Mouse (Mus musculus) retina, adult 2 months (tissue): ENCODE measurements around the gene Tcf7l2.

Experiments
- DNase-seq: peaks from one replicate; pipeline ENCODE4 v3.0.0-alpha.2; 2012; ENCODE audit warnings: low read depth, low spot score

Gene Tcf7l2

DNA sequence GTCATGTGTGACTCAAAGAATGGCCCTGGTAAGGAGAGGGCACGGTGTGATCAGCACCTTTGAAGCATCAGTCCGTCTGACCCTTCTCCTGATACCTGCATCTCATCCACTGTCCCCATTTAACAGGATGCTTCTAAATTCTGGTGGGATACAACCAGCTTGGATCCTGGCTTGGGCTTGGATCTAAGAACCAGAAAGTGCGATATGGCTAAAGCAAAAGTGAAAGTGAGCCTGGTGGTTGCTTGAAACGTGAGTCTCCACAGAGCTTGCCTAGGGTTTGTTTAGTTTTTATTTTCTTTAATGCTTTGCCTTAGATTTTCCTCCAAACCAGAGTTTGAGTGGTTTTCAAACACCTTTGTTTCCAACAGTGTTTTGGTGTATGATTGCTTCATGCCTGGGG lies 51.4 kb downstream of the Tcf7l2 start:
- DNase-seq = no peak

DNA sequence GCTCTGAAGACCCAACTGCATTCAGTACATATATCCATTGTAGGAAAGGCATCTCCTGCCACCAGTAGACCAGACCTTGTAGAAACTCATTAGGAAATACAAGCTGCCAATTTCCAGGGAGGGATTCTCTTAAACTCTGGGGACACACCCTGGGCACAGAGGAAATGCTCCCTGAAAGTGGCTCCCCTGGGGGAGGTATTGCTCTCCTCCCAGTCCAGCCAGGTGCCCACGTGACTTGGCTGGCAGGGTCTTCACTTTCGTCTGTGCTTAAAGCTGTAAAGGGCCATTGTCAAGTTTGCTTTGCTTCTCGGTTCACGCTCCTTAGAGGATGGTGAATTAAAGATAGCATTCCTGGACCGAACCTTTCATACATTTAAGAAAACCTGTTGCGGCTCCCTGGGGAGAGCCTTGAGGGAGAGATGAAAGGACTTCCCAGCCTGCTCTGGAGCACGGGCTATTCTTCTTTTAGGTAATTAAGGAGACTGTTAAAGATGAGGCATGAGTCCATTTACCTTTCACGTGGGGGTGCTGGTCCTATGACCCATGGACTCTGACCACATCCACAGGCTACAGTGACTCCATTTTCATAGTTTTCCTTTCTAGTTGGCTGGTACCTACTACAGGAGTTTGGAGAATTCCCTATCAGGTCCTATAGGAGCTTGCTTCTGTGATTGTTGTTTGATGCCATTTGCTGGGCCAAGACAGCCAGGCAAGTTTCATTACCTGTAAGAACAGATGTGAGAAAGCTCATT lies 52.8 kb downstream of the Tcf7l2 start:
- DNase-seq = no peak

DNA sequence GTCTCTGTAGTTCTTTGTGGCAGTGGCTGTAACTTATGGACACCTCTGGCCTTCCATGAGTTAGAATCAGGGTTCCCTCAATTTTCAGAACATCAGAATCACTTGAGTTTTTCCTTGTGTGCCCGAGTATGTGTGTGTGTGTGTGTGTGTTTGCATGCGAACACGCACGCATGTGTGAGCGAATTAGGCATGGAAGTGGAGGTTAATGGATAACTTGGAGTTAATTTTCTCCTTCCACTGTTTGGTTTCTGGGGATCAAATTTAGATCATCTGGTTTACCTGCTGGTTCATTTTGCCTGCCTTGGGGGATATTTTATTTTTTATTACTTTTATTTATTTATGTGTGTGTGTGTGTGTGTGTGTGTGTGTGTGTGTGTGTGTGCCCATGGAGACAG lies 53.3 kb downstream of the Tcf7l2 start:
- no peak for DNase-seq

DNA sequence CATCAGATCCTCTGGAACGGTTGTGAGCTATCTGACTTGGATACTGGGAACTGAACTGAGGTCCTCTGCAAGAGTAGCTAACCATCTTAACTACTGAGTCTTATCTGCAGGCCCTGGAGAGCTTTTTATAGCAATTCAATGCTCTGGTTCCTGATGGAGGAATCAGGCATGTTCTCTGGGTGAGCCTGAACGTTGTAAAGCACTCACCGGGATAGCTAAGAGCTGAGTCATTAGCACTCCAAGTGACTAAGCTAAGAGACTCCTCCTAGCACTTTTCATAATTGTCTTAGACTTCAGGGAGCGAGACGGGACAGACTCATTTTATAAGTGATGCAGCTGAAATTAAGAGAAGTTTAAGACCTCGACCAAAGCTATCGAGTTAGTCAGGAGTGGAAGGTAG lies 53.7 kb downstream of the Tcf7l2 start:
- no peak for DNase-seq

DNA sequence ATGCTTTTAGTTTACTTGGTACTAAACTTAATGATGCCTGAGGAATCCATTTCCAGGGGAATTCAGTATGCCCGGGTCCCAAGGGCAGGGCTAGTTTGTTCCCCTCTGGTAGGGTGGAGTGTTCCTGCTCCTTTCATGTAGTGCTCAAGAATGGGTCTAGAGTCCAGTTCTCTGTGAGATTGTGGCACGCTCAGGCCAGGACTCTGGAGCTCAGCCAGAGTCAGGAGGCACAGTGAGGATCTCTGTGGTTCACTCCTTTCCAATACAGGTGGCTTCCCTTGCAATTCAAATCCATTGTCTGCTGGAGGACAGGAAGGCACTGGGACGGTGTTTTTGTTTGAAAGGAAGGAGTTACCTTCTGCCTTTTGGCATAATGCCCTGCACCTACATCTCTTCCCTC lies 56.2 kb downstream of the Tcf7l2 start:
- DNase-seq = no peak

DNA sequence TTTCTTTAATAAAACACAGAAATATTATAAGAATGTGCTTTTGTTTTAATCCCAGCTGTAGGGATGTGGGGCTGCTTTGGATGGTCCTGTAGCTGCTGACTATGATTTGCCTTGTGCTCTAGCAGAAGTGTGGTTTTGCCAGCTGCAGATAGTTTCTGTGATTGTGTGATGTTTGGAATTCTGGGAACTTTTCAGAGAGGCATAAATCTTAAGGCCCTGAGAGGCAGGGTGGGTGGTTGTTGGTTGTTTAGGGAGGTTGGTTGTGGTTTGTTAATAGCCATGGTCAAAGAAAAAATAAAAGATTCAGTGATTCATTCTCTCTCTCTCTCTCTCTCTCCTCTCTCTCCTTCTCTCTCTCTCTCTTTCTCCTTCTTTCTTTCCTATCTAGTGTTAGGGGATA lies 57.8 kb downstream of the Tcf7l2 start:
- no peak for DNase-seq

DNA sequence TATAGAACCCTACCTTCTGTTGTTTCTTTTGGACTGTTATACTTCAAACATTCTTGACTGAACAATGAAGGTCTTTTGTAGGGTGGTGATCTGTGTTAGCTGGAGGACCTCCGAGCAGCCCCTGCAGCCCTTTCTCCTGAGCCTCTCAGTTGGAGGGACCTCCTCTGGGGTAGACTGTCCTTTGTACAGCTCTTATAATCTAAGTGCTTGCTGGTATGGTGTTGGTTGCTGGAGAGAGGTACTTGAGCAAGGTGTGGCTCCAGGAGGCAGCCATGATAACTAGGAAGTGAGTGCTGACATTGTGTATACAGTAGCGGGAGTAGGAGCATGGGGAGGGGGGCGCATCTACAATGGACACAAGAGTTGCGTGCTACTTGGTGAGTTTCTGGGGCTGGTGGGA lies 58.4 kb downstream of the Tcf7l2 start:
- no peak for DNase-seq

DNA sequence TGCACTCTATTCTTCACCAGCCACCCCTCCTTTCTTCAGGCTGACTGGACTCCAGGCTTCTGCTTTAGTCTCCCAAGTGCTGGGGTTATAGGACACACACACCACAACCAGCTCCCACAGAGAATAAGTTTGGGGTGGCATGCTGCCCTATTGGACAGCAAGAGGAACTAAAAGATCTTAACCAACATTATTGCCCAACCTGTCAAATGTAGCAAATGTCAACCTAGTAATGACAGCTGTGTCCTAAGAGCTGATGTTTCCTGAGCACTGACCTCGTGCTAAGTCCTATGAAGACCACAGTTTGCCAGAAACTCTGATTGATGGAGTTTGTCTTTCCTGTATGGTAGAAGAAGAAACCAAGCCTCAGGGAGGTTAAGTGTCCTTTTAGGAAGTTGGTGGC lies 61.5 kb downstream of the Tcf7l2 start:
- DNase-seq = no peak

DNA sequence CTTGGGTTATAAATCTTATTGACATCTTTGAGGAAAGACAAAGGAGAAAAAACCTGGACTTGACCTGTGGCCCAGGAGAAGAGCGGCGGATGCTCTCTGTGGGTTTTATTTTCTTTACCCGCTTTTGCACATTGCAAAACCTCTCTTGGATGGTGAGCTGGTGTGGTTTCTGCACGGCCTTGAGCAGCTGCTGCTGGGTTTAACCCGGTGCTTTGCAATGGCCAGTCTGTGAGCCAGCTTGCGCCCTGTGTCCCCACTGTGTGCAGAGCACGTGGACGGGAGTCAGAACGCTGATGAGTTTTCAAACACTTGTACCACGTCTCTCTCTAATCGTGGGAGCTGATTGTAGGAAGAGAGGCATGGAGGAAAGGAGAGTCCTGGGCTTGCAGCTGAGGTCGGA lies 62.2 kb downstream of the Tcf7l2 start:
- no peak for DNase-seq

DNA sequence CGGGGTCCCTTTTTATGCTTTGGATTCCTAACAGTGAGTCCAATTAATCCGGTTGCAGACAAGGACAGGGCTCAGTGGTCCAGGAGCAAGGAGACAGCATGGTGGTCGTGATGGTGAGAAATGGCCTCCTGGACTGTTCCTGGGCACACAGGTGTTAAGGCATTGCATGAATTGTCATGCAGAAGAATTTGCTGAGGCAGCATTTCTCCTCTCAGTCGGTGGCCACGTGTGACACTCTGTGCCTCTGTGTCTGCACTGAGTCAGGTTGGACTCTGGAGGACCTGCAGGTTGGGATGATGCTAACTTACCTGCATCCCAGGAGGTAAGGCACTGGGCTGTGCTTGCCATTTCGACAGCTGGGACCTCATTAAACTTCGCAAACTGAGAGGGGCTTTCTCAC lies 63.2 kb downstream of the Tcf7l2 start:
- DNase-seq = no peak

DNA sequence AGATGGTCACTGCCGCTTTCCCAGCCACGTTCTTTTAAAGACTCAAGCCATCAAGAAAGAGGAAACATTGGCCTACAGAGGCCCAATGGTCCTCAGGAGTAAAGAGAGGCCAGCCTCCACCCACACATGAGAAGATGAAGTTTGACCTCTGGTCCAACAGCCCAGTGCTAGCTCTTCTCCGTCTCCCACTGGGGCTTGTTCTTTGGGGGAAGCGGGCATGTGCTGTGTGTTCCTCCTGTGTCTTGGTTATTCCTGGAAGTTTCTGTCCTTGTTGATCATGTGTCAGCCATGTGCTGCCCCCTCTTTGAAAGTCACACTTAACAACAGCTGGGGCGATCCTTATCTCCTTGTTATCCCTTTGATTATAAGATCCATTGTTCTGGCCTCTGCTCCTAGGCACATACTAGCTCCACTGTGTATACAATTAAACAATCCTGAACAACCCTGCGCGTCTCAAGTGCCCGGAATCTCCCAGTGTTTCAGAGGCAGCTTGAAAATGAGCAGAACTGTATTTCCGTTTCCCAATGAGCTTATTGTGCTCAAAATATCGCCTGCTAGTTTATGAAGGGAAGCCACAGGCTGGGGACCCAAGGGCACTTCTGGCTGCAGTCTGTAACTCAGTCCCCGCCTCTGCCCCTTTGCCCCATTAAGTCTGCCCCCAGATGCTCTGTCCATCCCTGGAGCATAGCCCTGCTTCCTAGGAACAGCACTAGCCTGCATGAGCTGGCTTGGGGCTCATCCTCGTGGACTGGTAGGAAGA lies 65.0 kb downstream of the Tcf7l2 start:
- no peak for DNase-seq

DNA sequence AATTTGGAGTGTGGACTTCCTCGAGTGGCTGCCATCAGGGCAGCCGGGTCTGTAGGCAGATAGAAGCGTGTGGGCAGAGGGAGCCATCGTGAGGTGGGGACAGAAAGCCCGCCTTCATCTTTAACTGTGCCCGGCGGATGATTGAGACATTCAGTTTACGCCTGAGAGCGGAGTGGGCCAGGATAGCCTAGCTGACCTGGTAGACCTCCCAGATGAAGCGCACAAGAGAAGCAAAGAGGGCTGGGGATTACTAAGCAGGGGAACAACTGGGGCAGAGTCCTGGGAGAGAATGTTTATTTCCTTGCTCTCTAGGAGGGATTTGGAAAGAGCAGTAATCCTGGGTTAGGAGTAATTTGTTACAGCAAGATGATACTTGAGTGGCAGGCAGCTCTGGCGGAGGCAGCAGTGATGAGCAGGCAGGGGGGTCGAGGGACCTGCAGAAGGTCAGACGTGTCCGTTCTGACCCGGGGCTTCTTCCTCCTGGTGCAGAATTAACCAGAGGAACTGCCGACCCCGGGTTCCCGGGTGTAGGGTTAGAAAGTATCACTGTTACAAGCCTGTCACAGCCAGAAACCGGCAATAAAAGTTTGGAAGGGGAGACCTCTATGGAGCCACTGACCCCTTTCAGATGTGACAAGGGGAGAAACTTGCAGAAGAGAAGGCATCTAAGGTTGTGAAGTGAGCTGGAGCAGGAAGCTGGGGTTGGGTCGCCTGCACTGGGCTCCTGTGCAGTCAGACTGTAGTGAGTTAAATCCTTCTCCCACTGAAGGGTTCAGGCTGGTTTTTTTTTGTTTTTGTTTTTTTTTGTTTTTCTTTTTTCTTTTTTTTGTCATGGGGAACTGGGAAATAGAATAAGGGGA lies 65.8 kb downstream of the Tcf7l2 start:
- DNase-seq = no peak

DNA sequence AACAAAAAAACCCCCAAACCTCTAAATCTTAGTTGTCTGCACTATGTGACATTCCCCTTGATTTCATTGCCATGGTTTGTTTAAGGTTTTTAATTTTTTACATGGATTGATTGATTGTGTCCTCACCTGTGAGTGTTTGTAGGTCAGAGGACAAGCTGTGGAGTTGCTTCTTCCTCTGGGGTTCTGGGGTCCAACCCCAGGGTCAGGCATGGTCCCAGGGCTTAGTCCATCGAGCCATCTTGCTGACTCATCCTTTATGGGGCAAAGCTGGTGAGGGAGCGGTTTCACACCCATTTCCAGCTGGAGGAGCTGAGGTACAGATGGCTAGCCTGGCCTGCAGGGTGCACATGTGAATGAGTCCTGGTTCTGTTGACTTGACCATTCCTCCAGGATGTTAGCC lies 66.7 kb downstream of the Tcf7l2 start:
- DNase-seq = no peak

DNA sequence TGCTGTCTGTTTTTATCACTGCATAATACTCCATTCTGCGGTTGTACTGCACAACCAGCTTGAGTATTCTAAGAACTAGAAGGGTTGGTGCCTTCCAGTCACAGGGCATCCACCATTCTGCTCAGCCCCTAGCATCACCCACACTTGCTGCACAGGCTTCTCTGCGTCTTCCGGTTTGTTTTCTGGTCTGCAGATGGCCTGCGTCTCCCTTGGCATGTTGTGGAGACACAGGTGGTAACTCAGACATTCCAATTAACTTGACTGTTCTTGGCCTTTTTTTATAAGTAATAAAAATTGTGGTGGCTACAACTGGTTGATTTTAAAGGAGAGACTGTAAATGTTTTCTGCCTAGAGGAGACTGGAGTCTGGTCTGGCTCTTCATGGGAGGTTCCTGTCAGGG lies 67.9 kb downstream of the Tcf7l2 start:
- DNase-seq = no peak

DNA sequence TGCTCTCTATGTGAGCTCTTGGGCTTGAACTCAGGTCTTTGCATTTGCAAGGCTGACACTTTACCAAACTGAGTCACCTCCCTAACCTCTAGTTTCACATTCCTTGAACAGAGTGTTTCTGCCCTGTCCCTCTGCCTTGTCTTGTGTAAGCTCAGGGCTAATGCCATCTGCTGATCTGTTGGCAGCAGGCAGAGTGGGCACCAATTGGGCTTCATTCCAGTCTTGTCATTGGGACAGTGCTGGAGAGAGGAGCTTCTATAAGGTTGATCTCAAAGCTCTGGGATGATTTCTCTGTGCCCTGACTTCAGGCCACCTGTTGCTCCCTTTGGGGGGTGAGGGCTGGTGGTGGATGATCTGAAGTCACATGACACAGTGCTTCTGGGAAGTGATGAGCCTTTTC lies 70.6 kb downstream of the Tcf7l2 start:
- no peak for DNase-seq

DNA sequence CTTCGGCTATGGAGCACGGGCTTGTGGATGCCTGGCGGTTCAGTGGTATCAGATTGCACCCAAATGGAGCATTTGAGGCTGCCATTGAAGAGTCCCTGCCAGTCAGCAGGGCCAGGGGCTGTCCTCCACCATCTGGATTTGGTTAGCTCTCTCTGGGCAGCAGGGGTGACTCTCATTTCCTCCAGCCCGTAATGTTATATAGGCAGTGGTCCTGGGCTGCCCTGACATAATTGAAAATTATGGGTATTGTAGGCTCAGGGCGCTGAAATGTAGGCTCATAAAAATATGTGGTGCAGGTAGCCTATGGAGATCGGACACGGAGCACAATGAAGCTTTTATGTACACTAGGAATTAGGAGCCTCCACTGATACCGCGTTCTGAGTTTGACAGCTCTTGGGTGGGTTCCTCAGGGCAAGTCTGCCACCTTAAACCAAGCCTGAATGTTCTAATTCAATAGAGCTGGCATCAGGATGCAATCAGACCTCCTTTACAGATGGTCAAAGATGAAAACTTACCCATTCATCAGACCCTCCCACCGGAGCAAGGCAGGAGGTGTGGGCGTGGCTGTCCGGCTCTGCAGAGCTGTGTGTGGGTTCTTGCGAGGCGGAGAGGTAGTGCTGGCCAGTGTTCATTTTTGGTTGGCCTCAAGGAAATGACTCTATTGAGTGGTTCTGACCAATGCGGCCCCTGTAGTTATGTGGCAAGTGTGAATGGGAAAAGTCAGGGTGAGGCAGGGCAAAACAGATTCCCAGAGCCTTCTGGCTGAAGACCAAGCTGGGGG lies 73.6 kb downstream of the Tcf7l2 start:
- DNase-seq = no peak

DNA sequence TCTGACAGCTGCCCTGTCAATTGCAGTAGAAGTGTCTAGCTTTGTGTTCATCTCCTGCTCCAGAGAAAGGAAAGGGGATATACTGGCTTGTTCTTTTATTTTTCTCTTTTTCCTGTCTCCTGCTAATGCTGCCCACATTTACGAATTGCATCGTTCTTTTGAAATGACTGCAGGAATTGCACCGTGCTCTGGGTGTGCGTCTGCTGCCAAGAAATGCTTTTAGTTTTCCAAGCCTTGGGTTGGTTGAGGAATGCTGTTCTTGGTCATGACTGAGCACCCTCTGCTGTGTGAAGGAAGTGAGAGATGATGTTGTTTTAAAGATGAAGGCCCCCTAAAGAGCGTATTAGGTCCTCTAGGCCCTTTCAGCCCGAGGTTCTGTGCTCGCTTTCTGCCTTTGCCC lies 75.4 kb downstream of the Tcf7l2 start:
- DNase-seq = no peak

DNA sequence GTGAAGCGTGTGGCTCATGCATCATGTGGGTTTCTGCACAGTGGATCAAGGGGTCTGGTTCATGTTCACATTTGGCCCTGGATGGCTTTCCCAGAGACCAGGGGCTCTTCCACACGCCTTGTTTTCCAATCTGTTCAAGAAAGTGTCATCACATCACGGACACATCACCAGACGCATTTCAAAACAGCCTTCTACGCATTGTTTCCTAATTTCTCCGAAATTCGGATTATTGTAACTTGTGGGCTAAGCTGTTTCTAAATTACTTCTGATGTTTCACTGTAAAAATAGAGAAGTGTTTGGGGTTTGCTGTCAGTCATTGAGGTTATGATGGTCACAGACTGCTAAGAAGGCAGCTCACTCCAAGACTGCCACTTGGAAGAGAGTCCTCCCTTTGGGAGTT lies 78.6 kb downstream of the Tcf7l2 start:
- DNase-seq = no peak

DNA sequence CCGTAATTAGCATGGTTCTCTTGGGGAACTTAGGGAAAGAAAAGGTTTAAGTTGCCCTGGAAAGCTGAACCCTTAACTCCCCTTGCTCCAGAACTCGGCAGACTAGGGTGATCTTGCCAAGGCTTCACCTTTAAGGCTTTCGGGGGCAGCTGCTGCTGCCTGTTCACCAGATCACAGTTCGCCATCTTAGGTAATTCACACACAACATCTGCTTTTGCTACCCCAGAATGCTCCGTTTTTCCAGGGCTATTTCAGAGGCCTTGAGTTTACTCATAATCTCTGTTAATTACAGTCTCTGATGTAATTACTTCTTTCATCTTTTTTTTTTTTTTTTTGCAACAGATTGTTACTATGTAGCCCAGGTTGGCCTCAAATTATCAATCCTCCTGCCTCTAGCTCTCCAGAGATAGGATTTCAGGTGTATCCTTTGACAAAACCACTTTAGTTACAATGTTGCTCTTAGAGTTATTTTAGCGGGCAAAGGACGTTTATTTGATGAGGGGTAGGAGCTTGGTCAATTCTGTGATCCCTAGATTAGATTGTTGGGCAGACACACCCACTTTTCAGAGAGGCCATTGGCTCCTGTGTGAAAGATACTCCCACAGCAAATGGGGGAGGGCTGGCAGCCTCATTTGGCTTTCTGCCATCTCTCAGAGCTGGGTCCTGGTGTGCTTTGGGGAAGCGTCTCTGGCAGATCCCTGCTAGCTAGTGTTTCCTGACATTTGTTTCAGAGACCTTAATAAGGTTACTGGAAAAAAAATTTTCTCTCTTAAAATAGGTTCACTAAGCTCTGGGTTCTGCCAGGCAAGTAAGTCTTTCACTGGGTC lies 83.6 kb downstream of the Tcf7l2 start:
- DNase-seq = no peak

DNA sequence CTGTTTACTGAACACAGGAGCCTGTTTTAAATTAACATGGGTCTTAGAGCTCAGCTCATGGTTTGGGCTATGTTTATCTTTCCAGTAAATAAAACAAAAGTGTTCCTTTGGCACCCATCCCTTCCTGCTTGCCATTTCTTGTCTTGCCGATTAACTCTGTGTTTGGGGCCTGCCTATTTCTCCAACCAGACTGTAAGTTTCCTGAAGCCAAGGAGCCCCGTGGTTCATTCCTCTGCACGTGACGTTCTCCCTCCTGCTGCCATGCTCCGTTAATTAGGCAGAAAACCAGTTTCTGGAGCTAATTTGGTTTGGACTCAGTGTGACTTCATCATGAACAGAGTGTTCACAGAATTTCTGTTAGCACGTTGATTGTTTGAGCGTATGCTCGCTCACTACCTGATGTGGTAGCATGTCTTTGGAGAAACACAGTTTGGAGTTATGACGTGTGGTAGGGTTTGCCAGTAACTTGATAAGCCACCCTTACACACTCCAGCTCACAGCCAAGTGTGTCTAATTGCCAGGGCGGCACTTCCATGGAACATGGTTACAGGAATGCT lies 84.4 kb downstream of the Tcf7l2 start:
- DNase-seq = no peak
